Mouse (Mus musculus) right cerebral cortex, postnatal 14 days (tissue): ENCODE results near the gene Scml4.

Source experiments
- DNase-seq: peaks from one replicate; pipeline ENCODE4 v3.0.0; 2022

Scml4 gene

GRCm38 (mm10) chr10:42912056-42912455 lies 51.9 kb downstream of the Scml4 start:
- DNase-seq, result no peak

- no peak for DNase-seq
Observed at GRCm38 (mm10) chr10:42913196-42913595, 53.0 kb downstream of the Scml4 start.

- no peak for DNase-seq
Observed at GRCm38 (mm10) chr10:42914146-42914545, 54.0 kb downstream of the Scml4 start.

GRCm38 (mm10) chr10:42917355-42917754 lies 57.2 kb downstream of the Scml4 start:
- no peak for DNase-seq

GRCm38 (mm10) chr10:42919786-42920185 lies 59.6 kb downstream of the Scml4 start:
- no peak for DNase-seq

GRCm38 (mm10) chr10:42925103-42925866 lies 65.1 kb downstream of the Scml4 start:
- DNase-seq, result no peak

GRCm38 (mm10) chr10:42930121-42930650 lies 70.0 kb downstream of the Scml4 start:
- DNase-seq, result no peak

GRCm38 (mm10) chr10:42932862-42933480 lies 72.8 kb downstream of the Scml4 start:
- DNase-seq, result no peak

- DNase-seq, result no peak
Observed at GRCm38 (mm10) chr10:42934672-42935071, 74.5 kb downstream of the Scml4 start.

GRCm38 (mm10) chr10:42936205-42936604 lies 76.0 kb downstream of the Scml4 start:
- no peak for DNase-seq

GRCm38 (mm10) chr10:42938361-42938760 lies 78.2 kb downstream of the Scml4 start:
- DNase-seq, result no peak

GRCm38 (mm10) chr10:42939691-42940090 lies 79.5 kb downstream of the Scml4 start:
- DNase-seq, result no peak

GRCm38 (mm10) chr10:42940193-42941050 lies 80.3 kb downstream of the Scml4 start:
- DNase-seq, result no peak

- no peak for DNase-seq
Observed at GRCm38 (mm10) chr10:42941278-42941677, 81.1 kb downstream of the Scml4 start.

- peak; percentile 50 for DNase-seq
Observed at GRCm38 (mm10) chr10:42941697-42942221, 81.6 kb downstream of the Scml4 start.

GRCm38 (mm10) chr10:42942300-42942699 lies 82.1 kb downstream of the Scml4 start:
- DNase-seq, result no peak

- DNase-seq, result no peak
Observed at GRCm38 (mm10) chr10:42945316-42945715, 85.1 kb downstream of the Scml4 start.

GRCm38 (mm10) chr10:42947336-42947735 lies 87.2 kb downstream of the Scml4 start:
- DNase-seq, result no peak

- no peak for DNase-seq
Observed at GRCm38 (mm10) chr10:42950252-42950751, 90.1 kb downstream of the Scml4 start.

GRCm38 (mm10) chr10:42951078-42952045 lies 91.2 kb downstream of the Scml4 start:
- DNase-seq, result no peak

GRCm38 (mm10) chr10:42952046-42952420 lies 91.9 kb downstream of the Scml4 start:
- DNase-seq, result no peak

GRCm38 (mm10) chr10:42953601-42954000 lies 93.4 kb downstream of the Scml4 start:
- DNase-seq, result no peak
